Mouse (Mus musculus) c-Kit-positive CD71-negative TER-119-negative erythroid progenitor cells, embryonic 14.5 days (primary cell): ENCODE data around the gene Dok5.

Experiments
- DNase-seq: peaks from one replicate; pipeline ENCODE4 v3.0.0-alpha.2; 2013; ENCODE audit warnings: low read depth

Dok5 gene

DNA sequence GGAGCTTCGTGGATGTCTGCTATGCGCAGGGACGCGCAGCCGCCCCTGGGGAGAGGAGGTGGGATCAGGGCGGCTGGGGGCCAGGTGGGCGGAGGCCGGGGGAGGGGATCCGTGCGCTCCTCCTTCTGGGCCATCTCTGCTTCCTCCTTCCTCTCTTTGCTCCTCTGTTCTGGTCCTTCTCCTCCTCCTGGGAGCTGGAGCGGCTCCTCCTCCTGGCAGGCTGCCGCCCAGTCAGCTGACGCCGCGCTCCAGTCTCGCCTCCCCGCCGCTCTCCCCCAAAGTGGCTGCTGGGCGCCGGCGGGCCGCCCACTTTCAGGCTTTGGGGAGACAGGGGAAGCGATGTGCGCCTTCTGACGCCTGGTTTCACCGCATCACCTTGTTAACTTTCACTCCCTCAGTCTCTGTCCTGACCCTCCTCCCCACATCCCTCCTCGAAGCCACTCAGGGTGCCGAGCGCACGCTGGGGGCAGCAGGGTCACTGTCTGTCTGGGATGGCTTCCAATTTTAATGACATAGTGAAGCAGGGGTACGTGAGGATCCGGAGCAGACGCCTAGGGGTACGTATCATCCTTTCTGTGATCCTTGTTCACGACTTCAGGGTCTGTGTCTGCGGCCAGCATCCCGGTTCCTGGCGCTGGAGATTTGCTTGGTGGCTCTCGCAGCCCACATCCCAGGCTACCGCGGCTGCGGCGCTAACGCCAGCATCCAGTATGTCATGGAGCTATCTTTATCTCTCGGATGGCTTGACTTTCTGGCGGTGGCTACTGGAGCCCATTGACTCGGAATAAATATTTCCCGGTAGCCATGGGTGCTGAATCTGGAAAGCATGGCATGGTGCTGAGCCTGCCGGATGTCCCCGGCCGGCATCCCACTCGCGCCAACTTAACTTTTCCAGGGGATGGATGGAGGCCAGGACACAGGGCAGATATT, at the start of gene Dok5:
TSS of gene Dok5 (plus strand) at position 176 of the 930 bp plus-strand sequence.
- no peak for DNase-seq

DNA sequence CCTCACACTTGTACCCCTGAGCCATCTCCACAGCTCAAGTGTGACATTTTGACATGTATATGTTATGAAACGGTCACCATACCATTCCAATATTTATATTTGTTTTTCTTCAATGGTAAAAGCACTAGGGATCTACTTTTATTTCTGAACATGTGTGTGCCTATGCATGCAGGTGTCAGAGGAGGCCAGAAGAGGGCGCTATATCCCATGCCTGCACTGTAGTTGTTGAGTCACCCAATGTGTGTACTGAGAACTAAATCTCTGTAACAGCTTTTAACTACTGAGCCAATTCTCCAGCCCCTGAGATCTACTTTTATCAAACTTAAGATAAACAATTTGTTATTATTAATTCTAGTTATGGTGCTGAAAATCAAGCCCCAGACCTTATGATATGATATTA, 48.2 kb upstream of the Dok5 start:
- no peak for DNase-seq

DNA sequence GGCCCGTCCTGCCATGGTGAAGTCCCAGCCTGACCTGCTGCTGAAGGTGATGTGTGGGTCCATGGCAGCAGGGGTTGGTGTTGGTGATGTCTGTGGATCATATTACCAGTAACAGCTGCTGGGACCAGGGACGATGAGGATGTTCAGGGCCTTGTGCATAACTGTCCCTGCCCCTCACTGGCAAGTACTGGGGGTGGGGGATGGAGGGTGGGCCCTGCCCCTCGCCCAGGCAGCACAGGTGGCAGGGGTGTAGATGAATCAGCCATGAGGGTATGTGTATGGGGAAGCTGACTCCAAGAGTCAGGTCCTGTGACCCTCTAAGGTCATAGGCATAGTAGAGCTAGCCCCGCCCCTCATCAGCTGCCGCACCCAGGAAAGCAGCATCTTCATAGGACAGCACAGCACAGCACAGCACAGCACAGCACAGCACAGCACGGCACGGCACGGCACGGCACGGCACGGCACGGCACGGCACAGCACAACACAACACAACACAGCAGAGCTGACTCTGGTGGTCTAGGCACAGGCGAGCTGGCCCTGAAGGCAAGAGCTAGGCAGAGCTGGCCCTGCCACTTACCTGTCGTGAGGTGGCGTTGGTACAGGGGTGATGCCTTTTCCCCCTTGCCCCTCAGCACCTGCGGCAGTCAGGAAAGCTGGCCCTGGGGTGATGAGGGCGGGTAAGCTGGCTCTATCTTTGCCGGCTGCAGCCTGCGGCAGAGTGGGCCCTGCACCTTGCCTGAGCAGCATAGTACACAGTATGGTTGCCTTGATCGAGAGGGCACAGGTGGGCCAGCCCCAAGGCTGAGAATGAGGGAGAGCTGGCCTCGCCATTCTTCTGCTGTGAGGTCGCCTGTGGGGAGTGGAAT, 36.3 kb upstream of the Dok5 start:
- no peak for DNase-seq

DNA sequence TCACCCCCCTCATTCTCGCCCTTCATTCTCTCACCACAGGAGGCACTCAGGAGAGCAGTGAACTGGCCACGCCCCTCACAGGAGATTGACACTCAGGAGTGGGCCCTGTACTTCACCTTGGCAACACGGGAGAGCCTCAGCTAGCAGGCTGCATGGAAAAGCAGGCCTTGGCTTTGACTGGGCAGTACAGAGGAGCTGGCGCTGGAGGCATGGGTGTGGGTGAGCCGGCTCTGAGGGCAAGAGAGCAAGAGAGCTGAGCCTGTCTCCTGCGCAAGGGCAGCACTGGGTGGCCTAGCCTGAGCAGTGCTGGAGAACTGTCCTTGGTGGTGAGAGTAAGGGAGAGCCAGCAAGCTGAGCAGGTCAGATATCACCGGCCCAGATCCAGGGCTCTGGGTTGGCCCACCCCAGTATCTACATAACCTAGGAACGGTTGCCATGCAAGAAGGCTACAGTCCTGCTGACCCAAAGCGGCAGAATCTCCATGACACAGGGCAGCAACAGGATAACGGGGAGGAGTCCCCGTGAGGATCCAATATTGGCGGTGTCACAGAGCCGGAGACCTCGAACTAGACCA, 35.6 kb upstream of the Dok5 start:
- no peak for DNase-seq

DNA sequence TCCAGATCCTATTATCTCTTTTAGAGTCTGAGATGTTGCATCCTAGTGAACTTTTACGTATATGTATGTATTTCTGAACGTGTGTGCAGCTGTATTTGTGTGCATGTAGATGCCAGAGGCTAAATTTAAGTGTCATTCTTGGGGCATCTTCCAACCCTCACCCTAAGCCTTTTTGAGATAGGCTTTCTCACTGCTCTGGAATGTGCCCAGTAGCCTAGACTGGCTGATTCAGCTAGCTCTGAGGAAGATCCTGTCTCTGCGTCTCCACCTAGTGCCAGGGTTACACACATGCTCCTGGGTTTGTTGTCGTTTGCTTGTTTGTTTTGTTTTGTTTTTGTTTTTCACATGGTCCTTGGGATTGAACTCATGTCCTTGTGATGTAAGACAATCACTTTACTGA, 31.1 kb upstream of the Dok5 start:
- DNase-seq = no peak

DNA sequence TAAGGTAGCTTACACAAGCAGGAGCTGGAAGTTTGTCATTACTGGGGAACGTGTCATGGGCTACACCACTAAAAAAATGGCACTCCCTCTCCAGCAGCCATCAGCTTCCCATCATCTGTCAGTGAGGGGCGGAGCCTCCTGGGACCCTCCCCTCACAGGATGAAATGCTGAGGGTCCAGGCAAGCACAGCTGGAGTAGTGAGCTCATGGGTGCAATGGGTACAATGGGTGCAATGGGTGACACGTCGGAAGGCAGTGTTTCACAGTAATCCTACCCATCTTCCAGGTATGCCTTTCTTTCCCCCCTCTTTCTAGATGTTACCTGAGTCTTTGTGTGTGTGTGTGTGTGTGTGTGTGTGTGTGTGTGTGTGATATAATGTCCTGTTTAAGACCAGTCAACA, 25.1 kb upstream of the Dok5 start:
- no peak for DNase-seq

DNA sequence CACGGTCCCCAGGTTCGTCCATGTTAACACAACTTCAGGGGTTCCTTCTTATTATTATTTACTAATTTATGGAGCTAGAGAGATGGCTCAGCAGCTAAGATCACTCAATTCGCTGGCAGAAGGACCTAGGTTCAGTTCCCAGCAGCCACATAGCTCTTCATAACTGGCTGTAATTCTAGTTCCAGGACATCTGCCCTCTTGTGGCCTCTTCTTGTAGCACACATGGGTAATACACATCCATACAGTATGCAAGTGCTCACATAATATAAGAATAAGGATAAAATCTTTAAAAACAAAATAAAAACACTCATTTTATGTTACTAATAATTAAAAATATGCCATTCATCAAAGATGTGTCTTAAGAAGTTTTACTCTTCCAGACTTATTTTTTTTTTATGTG, 23.9 kb upstream of the Dok5 start:
- no peak for DNase-seq

DNA sequence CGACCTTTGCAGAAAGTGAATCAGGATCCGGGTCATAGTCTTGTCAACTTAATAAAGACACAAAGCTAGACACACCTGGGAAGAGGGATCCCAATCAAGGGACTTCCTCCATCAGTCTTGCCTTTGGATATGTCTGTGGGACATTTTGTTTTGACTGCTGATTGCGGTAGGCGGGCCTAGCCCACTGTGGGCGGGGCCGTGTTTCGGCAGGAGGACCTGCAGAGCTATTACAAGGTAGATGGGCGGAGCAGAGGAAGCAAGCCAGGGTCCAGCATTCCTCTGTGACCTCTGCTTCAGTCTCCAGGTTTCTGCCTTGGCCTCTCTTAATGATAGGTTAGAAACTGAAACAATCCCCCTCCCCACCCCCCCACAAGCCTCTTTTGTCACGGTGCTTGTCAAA, 22.7 kb upstream of the Dok5 start:
- no peak for DNase-seq

DNA sequence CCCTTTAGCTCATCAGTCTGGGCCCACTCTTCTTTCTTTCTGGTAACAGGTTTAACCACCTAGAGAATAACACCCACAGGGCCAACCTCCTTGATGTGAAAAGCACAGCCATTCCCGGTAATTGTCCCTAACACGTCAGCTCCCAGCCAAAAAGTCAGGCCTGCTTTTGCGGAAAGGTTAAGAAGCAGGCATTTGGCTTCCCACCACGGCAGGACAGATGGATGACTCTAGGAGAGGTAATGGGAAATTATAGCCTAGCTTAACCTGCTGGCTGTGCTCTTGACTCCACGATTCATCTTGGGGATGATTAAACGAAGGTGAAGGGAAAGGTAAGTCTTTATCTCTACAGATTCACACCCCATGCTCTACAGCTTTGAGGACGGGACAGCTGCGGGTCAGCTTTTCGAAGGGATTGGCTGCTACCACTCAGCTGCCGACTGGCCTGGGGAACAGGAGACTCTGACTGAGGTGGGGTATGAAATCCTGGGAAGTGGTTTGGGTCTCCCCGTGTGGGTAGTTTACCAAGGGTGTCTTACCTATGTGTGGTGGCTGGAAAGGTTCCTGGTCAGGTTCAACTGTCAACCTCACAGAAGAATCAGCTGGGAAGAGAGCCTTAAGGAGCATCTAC, 18.8 kb upstream of the Dok5 start:
- no peak for DNase-seq

DNA sequence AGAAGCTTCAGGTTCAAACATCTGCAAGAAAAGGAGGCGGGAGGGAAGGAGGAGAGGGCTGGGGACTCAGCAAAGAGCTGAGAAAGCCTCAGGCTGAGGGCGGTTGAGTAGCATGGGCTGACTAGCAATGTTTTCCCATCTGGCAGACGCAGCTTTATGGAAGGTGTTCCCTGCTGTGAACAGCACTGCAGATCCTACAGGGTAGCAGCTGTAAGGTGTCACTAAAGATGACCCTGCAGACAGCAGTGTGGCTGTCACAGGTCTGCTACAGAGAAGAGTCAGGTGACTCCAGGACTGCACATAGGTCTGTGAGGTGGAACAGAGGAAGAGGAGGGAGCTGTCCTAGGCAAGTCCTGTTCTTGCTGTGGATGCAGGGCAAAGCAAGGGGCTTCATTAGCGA, 11.2 kb upstream of the Dok5 start:
- DNase-seq = no peak

DNA sequence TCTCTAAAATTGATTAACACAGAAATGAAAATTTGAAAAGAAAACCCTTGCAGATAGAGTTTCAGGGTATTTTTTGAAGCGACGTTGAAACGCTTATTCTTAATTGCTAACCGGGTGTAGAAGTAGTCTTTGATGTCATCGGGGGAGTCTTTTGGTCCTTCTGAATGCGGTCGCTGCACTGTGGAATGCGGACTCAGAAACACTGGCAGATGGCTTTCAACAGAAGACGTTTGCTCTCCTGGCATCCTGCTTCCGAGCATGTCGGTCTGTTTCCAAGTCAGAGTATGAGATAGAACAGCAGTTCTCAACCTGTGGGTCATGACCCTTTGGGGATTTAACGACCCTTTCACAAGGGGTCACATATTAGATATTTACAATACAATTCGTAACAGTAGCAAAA, 7.5 kb upstream of the Dok5 start:
- no peak for DNase-seq

DNA sequence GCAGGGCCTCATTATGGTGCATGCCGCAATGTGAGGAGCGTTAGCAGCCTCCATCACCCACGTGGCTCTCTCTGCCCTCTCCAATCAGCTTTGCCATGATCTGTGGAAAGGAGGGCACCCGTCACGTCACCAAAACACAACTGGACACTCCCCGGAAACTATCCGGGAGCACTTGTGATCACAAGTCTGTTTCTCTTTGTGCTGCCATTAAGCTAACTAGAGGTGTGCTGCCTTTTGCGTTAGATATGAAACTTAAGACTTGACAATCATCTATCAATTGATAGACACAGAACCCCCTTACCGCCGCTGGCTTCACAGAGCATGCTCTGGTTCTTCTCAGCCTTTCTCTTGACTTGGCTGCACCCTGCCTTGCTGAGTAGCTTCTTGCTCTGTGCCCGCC, 6.9 kb upstream of the Dok5 start:
- no peak for DNase-seq

DNA sequence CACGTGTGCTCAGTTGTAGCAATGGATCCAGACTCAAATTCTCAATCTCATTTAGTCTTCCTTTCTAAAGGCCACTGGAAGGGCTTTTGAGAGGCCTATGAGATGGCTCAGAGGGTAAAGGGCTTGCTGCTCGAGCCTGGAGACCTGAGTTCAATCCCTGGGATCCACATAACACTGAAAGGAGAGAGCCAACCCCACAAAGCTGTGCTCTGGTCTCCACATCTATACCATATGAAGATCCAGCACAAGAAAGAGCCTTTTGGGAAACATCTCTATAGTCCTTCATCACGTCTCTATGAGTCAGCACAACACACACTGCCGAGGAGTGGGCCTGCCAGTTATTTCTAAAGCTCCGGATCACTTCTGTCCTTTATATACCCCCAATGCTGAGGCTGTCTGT, 5.8 kb upstream of the Dok5 start:
- DNase-seq = no peak

DNA sequence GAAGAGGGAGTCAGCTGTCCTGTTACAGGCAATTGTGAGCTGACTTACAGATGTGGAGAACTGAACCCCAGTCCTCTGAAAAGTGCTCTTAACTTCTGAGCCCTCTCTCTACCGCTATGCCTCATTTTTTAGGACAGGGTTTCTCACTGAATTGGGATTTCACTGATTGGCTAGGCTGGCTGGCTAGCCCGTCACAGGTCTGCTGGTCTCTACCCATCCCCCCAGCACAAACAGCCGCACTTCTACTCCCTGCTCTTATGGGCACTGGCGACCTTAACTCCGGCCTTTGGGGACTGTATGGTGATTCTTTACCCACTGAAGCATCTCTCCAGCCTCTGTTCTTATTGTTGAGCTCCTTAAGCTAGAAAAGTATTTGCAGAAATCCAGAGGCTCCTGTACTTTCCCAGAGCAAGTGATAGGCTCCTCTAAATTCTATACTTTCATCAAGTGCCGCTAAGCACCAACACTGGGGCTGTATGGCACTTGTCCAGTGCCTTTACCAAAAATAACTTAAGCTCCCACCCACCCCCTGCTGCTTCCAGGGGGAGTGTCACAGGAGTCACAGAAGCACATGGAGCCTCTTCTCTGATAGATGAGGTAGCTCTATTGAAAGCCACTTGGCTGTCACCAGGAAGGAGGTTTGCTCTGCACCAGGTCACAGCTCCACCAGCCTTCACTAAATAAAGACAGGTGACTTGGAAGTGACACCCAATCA, 4.5 kb upstream of the Dok5 start:
- no peak for DNase-seq

DNA sequence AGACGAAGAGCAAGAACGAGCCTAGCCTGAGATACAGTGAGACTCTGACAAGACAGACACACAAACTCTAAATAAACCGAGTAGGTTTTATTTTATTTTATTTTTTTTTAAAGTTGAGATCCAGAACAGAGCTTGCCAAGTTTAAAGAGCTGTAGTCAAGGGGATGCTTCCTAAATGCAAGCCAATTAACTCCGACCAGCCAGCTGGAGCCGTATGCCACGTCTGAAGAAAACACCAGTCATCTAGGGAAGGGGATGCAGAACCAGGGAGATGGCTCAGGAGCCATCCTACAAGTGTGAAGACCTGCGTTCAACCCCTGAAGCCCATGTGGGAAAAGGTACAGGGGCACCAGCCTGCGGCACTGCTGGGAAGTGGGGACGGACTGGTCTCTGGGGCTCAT, 2.7 kb upstream of the Dok5 start:
- no peak for DNase-seq

DNA sequence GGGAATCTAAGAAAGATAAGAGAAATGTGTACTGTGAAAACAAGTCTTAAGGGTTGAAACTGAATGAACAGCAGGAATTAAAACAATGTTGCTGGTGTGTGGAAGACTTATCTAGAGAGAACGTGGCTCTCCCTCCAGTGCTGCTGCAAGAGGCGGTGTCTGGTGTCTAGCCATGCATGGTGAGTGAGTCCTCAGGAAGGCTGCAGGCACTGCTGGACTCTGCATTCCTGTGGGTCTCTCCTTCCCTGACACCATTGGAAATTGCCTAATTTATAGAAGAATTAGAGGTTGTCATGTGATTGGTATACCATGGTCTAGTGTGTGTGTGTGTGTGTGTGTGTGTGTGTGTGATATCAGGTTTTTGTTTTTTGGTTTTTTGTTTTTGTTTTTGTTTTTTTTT, 1.9 kb upstream of the Dok5 start:
- no peak for DNase-seq

DNA sequence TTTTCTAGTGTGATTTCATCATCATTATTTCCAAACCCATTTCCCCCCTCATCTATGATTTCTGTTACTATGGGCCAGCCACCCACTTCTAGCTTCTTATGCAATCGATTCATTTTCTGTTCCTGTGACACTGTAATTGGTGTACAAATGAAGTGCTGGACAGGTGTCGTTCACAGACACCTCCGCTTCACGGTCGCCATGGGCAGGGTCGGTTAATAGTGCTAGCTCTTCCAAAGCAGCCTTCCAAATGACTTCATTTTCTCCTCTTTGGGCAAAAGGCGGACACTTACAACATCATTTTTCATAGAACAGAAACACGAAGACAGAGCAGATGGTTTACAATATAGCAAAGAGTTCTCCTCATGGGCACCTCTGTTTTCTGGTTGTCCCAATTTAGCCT, 1.5 kb upstream of the Dok5 start:
- no peak for DNase-seq

DNA sequence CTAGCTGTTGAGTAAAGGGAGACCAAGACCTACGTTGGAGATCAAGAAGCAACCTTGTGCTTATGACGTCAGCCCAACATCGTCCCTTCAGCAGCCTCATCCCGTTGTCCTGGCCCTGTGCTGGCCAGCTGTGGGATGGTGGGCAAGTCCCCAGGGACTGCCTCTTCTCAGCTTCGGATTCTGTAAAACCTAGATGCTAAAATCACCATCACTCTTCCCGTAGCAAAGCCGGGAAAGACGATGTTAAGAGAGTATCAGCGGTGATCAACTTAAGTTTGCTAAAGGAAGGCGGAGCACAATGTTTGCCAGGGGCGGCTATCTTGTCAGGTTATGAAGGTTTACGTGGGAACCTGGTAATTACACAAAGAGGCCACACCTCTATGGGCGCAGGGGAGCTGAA, 826 bp upstream of the Dok5 start:
- DNase-seq = no peak

DNA sequence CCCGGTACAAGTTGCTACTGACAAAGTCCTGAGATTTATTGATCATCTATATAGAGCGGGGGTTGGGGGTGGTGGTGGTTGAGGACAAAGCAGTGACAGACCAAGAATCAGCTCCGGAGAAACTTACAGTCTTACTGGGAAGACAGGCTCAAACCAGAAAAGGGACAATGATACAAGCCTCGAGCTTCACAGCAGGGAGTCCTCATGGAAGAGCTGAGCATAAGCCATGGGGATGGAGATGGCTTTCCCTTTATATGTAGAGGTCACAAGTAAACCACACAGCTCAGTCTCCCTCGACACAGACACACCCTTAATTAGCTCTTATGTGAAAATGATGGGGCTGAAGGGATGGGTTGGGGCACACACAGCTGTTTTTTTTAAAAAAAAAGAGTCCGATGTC, 402 bp upstream of the Dok5 start:
- DNase-seq = no peak

DNA sequence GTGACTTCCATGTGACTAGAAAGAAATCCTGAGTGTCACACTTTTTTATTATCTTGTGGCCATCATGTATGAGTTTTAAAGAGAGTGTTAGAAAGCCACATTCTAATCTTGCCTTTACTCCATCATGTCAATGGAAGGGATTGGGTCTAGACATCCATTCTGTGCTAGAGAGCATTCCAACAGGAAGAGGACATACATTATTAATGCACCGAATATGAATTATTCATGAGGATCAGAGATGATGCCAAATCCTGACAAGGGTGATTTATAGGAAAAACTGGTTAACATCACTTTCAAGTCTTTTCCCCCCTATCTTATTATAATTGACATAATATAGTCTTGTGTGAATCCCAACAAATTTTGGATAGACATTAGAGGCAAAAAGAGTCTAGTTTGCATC, 2.1 kb downstream of the Dok5 start:
- DNase-seq = no peak

DNA sequence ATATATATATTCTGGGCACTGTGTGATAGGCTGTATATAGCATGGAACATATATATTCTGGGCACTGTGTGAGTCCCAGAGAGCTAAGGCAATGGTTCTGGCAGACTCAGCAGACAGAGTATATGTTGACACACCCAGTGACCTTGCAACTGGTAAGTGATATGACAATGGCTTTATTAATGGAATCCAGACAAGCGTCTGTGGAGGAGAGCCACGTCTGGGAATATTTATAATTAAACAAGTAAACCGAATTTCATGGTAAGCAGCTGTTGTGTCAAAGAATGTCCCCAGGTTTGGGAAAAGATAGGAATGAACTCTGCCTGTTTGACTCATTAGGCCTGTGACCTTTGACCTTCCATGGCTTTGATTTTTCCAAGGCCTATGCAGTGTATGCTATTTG, 2.8 kb downstream of the Dok5 start:
- no peak for DNase-seq

DNA sequence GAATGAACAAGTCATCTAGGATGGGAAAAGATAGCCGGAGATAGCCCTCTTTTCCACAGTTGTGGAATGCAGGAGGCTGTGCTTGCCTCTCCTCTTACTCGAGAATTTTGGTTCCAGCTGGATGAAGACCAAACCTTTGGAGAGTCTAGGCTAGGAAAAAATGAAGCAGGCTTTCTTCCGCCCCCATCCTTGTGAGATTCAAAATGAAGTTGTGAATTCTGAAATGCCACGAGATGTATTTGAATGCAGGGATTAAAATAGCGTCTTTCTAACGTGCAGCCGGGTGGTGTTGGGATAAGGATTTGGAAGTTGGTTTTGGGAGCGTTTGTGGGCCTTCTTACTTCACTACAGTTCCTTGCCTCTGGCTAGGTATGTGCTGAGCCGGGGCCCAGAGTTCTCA, 6.8 kb downstream of the Dok5 start:
- DNase-seq = no peak
